ENCODE assay signal across 24 mouse cellular contexts in the genomic region with DNA sequence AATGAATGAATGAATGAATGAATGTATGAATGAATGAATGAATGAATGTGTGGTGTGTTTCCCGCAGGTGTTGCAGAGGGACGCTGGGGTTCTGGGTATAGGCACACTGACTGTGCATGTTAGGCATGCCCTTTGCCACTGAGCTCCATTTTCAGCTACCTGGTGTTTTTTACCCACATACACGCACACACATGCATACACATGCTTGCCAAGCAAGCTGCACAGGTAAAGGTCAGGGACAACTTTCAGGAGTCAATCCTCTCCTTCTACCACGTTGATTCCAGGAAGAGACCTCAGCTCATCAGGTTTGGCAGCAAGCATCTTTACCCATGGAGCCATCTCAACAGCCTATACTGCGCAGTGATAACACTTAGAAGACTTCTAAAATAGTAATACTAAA. TPM values are rescaled to one million over a fixed set of nuclear protein-coding genes. Genes with fewer than 3 reads are reported as not detected.
DNase-seq lines count a peak whose midpoint lies in the region; ATAC-seq and TF ChIP-seq lines count a peak whose summit lies in the region.
"Had no signal": no experiment of that assay in that cellular context is flagged by ENCODE, and none has a peak within 500 bp of the region (broad histone marks: within the 10 kb centered on the region; RNA-seq: fewer than 3 reads in every experiment).

No protein-coding gene starts in this region.

- no peak overlapping the region for H3K9ac ChIP-seq in heart, embryonic 13.5 days
- no peak overlapping the region for H3K9ac ChIP-seq in liver, adult 2 months (ENCODE audit: low read depth, low read length)
- H3K9ac ChIP-seq: embryonic facial prominence, embryonic 12.5 days; limb, embryonic 13.5 days; lung, embryonic 14.5 days; neural tube, embryonic 13.5 days had no signal

- H3K27me3 ChIP-seq in heart, embryonic 13.5 days (replicated peaks): no peaks in the 10 kb centered on the region
- H3K27me3 ChIP-seq in liver, adult 2 months (ENCODE audit: control insufficient read depth, insufficient read depth, low read length): no peaks in the 10 kb centered on the region
- H3K27me3 ChIP-seq: embryonic facial prominence, embryonic 12.5 days; limb, embryonic 13.5 days; neural tube, embryonic 13.5 days had no signal

- H3K4me3 ChIP-seq in heart, embryonic 13.5 days: no peak overlapping the region
- no peak overlapping the region for H3K4me3 ChIP-seq in liver, adult 2 months (ENCODE audit: insufficient read depth, low read depth, low read length)
- no peak overlapping the region for H3K4me3 ChIP-seq in brown adipose tissue, adult 24 weeks (ENCODE audit: insufficient read depth, low read depth, low read length)
- H3K4me3 ChIP-seq: embryonic facial prominence, embryonic 12.5 days; hindbrain, embryonic 10.5 days; limb, embryonic 13.5 days; midbrain, embryonic 10.5 days; myocyte; neural tube, embryonic 13.5 days had no signal

- TF ChIP-seq CTCF in liver, adult 2 months (IDR thresholded peaks at IDR 0.05; ENCODE audit: low read depth, low read length): no peak

- peaks cover 36% of the 10 kb centered on the region for H3K79me2 ChIP-seq in liver, adult 2 months (ENCODE audit: control insufficient read depth, insufficient read depth, low read length)

- H3K27ac ChIP-seq in heart, embryonic 13.5 days (replicated peaks): peak overlapping the region; percentile 80
- H3K27ac ChIP-seq in liver, adult 2 months (replicated peaks; ENCODE audit: insufficient read depth, low read depth, low read length): peak overlapping the region; percentile 71
- peak overlapping the region; percentile 52 for H3K27ac ChIP-seq in brown adipose tissue, adult 24 weeks (replicated peaks; ENCODE audit: low read depth, low read length)
- H3K27ac ChIP-seq: embryonic facial prominence, embryonic 12.5 days; hindbrain, embryonic 10.5 days; limb, embryonic 13.5 days; midbrain, embryonic 10.5 days; neural tube, embryonic 13.5 days had no signal

- ATAC-seq in heart, embryonic 13.5 days (ENCODE audit: extremely low read depth, insufficient number of reproducible peaks, low FRiP score, low TSS enrichment): no peak
- ATAC-seq: hindbrain, embryonic 16.5 days; intestine, embryonic 16.5 days; midbrain, embryonic 16.5 days had no signal

- WGBS in heart, embryonic 13.5 days: 91% methylated on average over 5 of the region's 5 CpGs
- WGBS in liver, adult 2 months: 45% methylated on average over 5 of the region's 5 CpGs

- no peaks in the 10 kb centered on the region for H3K9me3 ChIP-seq in heart, embryonic 13.5 days
- H3K9me3 ChIP-seq: embryonic facial prominence, embryonic 12.5 days; hindbrain, embryonic 10.5 days; limb, embryonic 13.5 days; midbrain, embryonic 10.5 days; neural tube, embryonic 13.5 days had no signal

- no peak for TF ChIP-seq POLR2A in liver, adult 2 months (IDR thresholded peaks at IDR 0.05; ENCODE audit: extremely low read depth, insufficient read depth, low read length)

- peak; percentile 11 for DNase-seq in cerebellum, adult 11-12 months
- no peak for DNase-seq in cerebellum, adult 8-10 months
- DNase-seq in heart, postnatal 4 days: no peak
- peak; percentile 66 for DNase-seq in liver, adult 2 months (ENCODE audit: extremely low read depth, low read depth, low spot score)
- no peak for DNase-seq in liver
- DNase-seq in lung, postnatal 14 days: no peak
- DNase-seq: cerebellum, postnatal 14 days; kidney, postnatal 25 days; lung, embryonic 14.5 days; right cerebral cortex, adult 18-20 months; right cerebral cortex, postnatal 4 days; thymus, adult 18-20 months; thymus, postnatal 36 days had no signal

- peaks cover 72% of the 10 kb centered on the region for H3K4me1 ChIP-seq in heart, embryonic 13.5 days
- H3K4me1 ChIP-seq in liver, adult 2 months (ENCODE audit: control insufficient read depth, insufficient read depth, low read length): peaks cover 38% of the 10 kb centered on the region
- peaks cover 27% of the 10 kb centered on the region for H3K4me1 ChIP-seq in brown adipose tissue, adult 24 weeks (ENCODE audit: control insufficient read depth, insufficient read depth, insufficient read length, low read length)
- H3K4me1 ChIP-seq: embryonic facial prominence, embryonic 12.5 days; limb, embryonic 13.5 days; midbrain, embryonic 10.5 days had no signal

- peaks cover 31% of the 10 kb centered on the region for H3K36me3 ChIP-seq in heart, embryonic 13.5 days
- H3K36me3 ChIP-seq in liver, adult 2 months (ENCODE audit: control insufficient read depth, insufficient read depth, low read length): no peaks in the 10 kb centered on the region

- H3K4me2 ChIP-seq in heart, embryonic 13.5 days: peak overlapping the region; percentile 53
- H3K4me2 ChIP-seq: embryonic facial prominence, embryonic 12.5 days; limb, embryonic 13.5 days; lung, embryonic 14.5 days; neural tube, embryonic 13.5 days had no signal

RNA-seq across cellular contexts. Expression of gene Grb2, which starts 16.9 kb away (rescaled TPM):
- polyA plus RNA-seq in heart, embryonic 13.5 days (2015; fragmentation: Nextera tagmentation; extraction: Ambion mirVana): 86.6 and 90.0 TPM in 2 replicates
- total RNA-seq in heart, postnatal 4 days (2021): 100 to 1,000 TPM; 119 to 134 TPM
- 14.7 and 17.3 TPM in 2 replicates for total RNA-seq in liver, adult 2 months (2014; rRNA removed)
- polyA plus RNA-seq in liver, adult 2 months (2012; rRNA removed): 27.7 and 28.4 TPM in 2 replicates
- polyA plus RNA-seq in brown adipose tissue, adult 24 weeks (2012; ENCODE audit: insufficient read depth, insufficient read length, missing spikeins): 29.1 and 32.4 TPM in 2 replicates

Comparison
In these comparisons a context has a peak if more than half of its experiments do, and no peak if none do; other contexts are left out.
1. DNase-seq: peak in cerebellum, adult 11-12 months (single experiment) and liver, adult 2 months (single experiment); none in cerebellum, adult 8-10 months (single experiment), heart, postnatal 4 days (single experiment), liver (single experiment) and lung, postnatal 14 days (single experiment).
2. Peak in every context shown above with its lines, with median percentiles within 50 percentile points of each other: H3K27ac ChIP-seq.